Mouse (Mus musculus): ENCODE measurements around the gene Gm28053.
A peak's percentile ranks its signal among the peaks of the same experiment; 100 is the strongest.

Gene Gm28053

DNA sequence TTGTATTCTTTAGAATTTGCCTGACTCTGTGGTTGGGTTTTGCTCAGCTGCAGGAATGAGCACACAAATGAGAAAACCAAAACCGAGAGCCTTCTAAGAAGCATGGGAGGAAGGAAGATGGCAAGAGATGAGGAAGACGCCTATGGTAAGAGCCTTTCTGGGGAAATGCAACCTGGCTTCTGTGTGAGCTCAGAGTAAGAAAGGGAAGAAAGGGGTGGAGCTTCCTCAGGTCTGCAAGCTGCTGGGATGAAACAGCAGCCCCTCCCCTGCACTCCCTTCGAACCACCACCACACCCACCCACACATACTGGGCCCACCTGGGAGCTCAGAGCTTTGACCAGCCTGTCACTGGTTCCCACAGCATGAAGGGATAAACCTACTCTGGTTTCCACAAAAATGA lies 22.9 kb downstream of the Gm28053 start:
- DNase-seq (ENCODE audit: low spot score in 2 of 2), result no peak

DNA sequence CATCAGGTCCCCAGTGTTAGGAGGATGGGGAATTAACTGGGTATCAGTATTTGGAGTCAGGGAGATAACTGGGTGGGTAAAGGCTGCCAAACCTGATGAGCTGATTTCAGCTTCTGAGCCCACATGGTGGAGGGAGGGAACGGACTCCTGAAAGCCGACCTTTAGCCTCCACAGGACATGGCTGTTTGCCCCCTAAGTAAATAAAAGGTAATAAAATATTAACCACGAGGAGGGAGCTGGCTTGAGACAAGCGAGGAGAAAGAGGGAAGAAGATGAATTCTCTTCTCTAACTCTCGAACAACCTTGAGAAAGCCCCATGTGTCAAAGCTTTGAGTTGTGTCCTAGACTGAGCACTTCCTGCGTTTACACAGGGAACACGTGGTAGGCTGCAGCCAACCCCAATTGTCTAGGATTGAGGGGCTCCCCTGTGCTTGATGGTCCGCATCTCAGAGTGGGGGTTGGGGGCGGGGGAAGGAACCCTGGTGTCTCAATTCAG lies 23.4 kb downstream of the Gm28053 start:
- DNase-seq (ENCODE audit: low spot score in 2 of 2), result no peak

DNA sequence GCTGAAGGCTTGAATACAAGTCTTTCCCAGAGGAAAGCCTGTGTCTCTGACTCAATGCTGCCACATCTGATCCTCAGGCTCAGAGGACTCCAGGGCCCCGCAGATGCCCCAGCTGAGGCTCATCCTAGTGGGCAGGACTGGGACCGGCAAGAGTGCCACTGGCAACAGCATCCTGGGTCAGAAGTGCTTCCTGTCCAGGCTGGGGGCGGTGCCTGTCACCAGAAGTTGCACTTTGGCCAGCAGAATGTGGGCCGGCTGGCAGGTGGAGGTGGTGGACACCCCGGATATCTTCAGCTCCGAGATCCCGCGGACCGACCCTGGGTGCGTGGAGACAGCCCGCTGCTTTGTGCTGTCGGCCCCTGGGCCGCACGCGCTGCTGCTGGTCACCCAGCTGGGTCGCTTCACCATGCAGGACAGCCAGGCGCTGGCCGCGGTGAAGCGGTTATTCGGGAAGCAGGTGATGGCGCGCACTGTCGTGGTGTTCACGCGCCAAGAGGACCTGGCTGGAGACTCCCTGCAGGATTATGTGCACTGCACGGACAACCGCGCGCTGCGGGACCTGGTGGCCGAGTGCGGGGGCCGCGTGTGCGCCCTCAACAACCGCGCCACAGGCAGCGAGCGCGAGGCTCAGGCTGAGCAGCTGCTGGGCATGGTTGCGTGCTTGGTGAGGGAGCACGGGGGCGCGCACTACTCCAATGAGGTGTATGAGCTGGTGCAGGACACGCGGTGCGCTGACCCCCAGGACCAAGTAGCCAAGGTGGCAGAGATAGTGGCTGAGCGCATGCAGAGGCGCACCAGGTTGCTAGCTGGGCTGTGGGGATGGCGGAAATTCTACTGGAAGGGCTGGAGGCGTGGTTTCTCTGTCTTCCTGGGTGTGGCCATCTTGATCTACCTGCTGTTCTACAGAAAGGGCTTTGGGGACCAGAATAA lies 24.3 kb downstream of the Gm28053 start:
- peak in 1 of 2 experiments; percentile 13 for DNase-seq (ENCODE audit: low spot score in 2 of 2)

DNA sequence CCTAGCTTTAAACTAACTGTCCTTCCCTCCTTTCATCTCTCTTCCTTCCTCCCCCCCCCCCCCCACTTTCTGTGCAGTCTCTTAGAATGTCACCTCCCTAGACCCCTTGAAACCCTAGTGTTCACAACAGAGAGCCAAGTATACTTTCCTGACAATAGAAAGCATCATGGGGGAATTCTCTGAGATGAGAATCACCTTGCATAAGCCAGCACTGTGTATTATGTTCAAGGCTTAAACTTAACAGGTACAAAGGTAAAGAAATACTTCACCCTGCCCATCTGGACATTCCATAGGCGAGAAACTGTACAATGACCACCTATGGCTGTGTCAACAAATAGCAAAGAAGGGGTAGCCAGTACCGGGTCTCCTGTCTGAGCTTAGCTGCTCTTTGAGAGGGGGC lies 27.1 kb downstream of the Gm28053 start:
- no peak for DNase-seq (ENCODE audit: low spot score in 2 of 2)

DNA sequence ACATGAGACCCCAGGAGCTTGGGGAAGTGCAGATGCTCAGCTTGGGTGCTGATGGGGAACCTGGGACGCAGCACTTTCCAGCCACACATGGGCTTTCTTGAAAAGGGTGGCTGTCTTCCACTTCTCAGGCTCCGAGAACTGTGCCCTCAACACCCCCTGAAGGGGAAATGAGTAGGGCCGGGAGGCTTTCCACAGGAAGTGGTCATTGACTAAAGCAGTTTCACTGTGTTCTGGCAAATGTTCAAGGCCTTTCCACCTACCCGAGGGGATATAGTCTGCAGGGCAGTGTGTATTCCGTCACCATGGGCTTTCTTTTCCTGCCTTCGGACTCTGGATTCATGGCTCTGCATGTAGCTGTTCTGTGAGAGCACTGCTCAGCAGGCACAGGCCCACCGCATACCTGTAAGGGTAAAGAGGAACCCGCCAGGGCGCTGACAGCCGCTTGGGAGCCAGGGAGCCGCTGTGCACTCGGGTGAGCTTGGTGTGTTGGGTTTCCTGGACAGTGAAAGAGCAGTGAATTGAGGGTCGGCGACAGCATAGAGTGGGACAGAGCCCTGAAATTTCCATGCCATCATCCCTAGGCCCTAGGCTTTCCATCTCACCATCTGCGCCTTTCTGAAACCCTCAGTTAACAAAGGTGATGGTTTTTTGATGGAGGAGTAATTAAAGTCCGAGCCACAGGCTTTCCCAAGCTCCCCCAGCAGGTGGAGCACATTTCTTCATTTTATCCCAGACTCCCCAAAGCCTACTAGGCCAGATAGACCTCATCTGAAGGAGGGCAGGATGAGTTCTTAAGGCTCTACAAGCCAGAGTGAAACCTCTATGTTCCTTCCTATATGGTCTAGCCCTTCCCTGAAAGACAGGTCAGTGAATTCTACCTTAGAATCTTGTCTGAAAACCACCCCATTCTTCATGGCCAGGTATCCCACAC lies 27.8 kb downstream of the Gm28053 start, which contains the start of gene Gimap5:
Gimap5 (plus strand) TSS at position 239 of the 931 bp plus-strand sequence.
- no peak for DNase-seq (ENCODE audit: low spot score in 2 of 2)

DNA sequence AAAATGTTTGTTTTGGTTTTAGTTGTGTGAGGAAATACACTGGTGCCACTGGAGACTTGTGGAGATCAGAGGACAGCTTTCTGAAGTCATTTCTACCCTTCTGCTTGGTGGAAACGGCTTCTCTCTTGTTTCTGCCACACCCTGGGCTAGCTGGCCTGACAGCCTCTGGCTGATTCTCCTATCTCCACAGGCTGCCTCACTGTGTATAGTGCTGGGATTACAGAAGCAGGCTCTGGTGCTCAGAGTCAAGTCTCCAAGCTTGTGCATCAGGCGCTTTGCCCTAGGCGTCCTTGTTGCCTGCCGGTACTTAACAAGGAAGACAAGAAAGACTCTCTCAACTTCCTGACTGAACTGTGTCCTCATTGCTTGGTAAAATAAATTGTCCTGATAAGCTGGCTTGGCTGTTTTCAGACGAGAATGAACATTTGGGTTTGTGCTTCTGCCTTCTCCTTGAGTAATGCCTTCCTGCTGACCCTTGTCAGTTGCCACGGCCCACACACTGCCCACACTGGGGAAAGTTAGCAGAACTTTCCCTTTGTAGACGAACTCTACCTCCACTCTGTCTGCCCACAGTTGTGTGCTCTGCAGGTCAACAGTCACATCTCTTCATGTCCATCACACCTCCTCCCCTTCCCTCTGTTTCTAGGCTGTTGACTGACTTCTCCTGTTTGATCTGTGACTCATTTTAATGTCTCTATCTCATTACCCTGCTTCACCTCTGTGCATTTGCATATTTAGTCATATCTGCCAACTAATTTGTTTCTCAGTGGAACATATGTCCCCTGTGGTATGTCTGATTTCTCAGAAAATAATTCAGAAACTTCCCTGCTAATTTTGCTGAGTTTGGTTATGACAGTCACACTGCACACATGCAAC lies 28.9 kb downstream of the Gm28053 start:
- no peak for DNase-seq (ENCODE audit: low spot score in 2 of 2)

DNA sequence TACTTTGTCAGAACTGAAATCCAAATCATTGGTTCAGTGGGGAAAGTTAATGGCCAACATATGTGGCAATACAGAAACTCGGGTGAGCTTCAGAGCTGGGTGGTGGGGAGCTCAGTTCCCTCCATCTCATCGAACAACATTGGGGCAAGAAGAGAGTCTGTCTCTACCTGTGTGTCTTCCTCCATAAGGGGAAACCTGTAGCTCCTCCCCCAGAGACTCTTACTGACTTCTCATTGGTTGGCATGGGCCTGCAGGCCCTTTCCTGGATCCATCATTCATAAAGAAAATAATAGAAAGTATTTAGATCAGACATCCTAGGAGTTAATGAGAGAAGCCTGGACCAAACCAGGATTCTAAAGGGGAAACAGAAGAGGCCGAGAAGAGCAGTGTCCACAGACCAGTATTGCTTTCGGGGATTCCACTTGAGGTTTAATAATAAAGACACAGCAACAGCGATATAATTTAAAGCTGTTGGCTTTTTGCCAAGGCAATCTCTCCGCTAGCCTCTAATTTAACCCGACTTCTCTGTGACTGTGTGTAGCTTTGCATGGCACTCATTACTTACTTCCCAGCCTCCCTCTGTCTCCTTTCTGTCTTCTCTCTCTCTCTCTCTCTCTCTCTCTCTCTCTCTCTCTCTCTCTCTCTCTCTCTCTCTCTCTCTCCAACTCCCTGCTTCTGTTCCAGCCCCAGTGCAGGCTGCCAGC lies 45.3 kb downstream of the Gm28053 start:
- no peak for DNase-seq (ENCODE audit: low spot score in 2 of 2)

DNA sequence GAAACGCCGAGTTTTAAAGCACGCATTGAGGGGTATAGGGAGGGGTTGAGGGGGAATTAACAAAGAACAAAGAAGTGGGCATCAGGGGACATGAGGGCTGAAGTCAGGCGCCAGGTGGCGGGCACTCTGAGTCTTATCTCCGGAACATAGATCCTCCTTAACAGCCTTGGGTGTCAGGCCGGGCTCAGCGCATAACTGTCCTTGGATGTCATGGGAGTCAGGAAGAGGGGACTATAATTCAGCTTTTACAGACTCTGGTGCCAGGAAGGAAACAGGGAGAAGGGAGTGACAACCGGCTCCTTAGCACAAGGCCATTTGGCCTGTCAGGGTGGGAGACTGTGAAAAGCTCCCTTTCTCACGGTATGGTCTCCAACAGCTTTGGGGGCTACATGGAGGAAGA lies 46.1 kb downstream of the Gm28053 start:
- no peak for DNase-seq (ENCODE audit: low spot score in 2 of 2)

DNA sequence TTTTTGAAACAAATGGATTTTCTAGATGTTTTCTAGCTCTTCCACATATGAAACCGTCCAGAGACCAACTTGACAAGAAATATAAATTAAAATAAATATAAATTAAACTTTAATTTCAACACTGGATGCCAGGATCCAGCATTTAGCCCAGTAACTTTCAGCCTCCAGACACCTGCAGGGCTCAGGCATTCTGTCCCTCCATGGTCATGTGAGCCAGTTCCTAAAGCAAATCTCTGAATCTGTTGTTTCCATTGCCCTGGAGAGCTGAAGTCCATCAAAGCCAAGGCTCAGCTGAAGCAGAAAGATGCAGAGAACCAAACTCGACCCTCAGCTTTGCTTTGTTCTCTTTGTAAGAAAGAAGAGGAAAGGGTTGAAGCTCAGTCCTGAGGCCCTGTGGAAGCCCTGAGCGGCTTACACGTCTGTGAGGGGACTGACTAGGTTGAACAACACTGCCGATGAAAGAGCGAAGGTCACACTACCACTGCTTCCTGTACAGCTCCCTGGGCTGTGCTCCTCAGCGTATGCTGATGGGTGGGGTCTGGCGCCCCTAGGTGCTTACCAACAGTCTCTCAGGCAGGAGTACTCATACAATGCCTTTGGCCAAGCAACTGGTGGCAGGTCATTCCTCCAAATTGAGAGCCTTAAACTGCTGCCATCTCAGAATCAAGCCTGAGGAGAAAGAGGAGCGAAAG lies 49.9 kb downstream of the Gm28053 start:
- no peak for DNase-seq (ENCODE audit: low spot score in 2 of 2)

DNA sequence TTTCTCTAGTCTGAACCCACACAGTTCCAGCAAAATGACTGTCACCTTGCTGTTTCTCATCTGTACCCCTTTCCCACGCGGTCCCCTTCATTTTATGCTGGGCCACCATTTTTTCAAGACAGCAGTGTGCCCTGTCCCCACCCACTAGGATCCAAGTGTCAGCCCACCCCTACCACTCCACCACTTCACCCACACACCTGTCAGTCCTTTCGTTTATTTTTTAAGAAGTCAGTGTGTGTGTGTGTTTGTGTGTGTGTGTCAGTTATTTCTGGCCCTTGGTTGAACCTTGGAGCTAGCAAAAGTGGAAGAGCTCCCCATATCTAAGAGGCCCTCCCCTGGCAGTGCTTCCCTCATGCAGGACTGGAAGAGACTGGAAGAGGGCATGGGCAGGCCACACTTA lies 50.5 kb downstream of the Gm28053 start:
- no peak for DNase-seq (ENCODE audit: low spot score in 2 of 2)

DNA sequence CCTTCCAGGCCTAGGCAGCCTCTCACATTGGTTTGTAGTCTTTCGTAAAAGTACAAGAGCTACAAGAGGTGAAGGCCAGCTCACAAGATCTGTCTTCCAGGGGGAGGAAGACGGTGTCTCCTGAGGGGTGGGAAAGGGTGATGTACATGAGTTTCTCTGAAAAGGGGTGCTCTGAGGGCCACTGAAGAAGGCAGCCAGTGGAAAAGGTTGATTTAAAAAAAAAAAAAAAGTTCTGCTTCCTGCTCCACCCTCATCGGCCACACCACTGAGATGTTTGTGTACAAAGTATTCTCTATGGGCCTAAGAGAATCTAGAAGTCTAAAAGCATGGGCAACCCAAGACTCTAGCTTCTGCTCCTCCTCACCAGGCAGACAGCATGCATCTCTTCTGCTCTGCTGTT lies 52.3 kb downstream of the Gm28053 start, which contains the start of gene Gimap3:
Gimap3 (minus strand) TSS at position 156 of the 400 bp plus-strand sequence.
- no peak for DNase-seq (ENCODE audit: low spot score in 2 of 2)

DNA sequence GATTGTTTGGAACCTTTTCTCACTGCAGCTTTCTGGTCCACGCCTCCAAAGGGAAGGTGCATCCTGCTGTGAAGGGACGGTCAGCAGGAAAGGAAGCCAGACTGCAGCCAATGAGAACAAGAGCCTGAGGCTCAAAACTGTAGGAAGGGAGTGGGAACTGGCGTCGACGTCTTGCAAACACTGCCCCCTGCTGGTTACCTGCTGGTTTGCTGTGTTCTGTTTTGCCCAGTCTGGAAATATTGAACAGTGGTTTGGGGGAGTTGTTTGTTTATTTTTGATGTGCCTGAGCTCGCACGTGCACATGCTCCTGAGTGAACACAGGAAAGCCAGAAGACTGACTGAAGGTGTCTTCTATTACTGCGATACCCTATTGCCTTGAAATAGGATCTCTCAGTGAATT lies 53.6 kb downstream of the Gm28053 start:
- peak; percentile 62 for DNase-seq (ENCODE audit: low spot score in 2 of 2)

DNA sequence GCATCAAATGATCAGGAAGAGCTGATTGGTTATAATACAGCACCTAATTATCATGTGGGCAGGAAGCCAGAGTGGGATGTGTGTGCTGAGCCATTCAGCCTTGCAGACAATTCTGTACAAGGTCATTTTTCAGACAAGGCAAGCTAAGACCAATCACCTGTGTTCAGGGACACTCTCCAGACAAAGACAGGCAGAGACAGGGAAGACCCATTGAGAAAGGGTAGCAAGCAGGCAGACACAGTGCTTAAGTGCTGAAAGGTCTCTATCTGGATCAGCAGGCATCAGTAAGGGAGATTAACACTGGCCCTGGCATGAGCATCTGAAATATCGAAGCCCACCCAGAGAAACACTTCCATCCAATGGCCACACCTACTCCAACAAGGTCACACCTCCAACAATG lies 66.0 kb downstream of the Gm28053 start:
- DNase-seq (ENCODE audit: low spot score in 2 of 2), result no peak

DNA sequence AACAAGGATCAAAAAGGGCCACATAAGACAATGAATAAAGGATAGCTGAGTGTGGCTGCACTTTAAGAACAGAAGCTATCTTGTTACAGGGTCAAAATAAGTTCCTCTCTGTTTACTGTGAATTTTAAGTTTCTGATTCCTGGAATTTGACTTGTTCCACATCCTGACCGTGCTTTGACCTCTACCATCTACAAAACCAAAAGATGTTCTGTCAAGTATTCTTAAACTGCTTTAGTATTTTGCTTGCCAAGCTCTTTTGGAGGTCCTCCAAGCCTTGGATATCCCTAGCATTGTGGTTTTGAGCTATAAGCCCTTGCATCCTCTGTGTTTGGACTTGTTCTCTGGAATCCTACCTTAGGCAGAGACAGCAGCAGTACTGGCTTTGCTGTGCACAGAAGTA lies 66.8 kb downstream of the Gm28053 start:
- peak in 1 of 2 experiments; percentile 24 for DNase-seq (ENCODE audit: low spot score in 2 of 2)

DNA sequence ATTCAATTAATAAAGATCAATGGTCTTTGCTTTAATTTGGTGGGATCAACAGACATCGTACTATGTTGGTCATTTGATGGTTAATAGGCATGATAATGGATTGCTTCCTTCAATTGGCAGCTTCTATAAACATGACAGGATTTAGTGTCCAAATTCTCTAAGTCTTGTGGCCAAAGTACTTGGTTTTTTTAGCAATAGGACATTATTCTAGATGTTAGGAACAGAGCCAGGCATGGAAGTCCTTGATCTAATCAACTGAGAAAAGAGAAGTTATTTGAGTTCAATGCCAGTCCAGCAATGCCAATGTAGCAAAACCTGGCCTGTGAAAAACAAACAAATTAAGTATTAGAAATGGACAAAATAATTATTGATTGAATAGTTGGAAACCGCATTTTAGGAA lies 67.2 kb downstream of the Gm28053 start:
- no peak for DNase-seq (ENCODE audit: low spot score in 2 of 2)

DNA sequence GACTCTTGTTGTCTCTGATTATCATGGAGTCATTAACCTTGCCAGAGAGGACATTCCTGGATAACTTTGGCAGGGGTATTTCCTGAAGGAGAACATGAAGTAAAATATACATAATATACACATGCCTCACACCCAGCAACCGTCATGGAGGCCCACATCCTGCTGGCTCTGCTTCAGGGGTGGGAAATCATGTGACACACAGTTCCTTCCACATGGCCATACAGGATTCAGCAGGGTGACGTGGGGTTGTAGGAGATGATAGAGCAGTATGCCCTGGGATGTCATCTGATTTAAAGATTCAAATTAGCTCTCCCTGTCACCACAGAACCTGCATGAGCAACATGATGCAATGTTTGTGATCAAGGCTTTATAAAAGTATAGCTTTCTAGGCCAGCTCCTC lies 69.5 kb downstream of the Gm28053 start:
- DNase-seq (ENCODE audit: low spot score in 2 of 2), result no peak

DNA sequence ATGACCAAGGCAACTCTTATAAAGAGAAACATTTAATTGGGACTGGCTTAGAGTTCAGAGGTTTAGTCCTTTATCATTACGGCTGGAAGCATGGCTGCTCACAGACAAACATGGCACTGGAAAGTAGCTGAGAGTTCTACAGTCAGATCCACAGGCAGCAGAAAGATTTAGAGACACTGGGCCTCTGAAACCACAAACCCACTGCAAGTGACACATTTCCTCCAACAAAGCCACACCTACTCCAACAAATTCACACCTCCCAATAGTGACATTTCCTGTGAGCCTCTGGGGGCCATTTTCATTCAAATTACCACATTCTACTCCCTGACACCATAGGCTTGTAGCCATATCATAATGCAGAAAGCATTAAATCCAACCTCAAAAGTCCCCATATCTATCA lies 83.5 kb downstream of the Gm28053 start:
- DNase-seq (ENCODE audit: low spot score in 2 of 2), result no peak
